Mouse (Mus musculus) cortical plate, adult 2 months (tissue): ENCODE results near the gene Cars. TPM values are rescaled to one million over a fixed set of nuclear protein-coding genes. Genes with fewer than 3 reads are reported as not detected.

ENCODE experiments used
- H3K27ac ChIP-seq: fragments of 200-500 bp; 2 replicates; pipeline ENCODE4 v1.5.1; 2012; ENCODE audit warnings: low read length, control low read depth, inconsistent platforms; ENCODE audit not compliant: insufficient read depth
- H3K4me1 ChIP-seq: fragments of 200-500 bp; 2 replicates; pipeline ENCODE4 v1.6.1; 2011; ENCODE audit warnings: low read length; ENCODE audit not compliant: control insufficient read depth, insufficient read depth
- H3K4me3 ChIP-seq: fragments of 200-500 bp; 2 replicates; pipeline ENCODE4 v1.5.1; 2011; ENCODE audit warnings: mild to moderate bottlenecking, low read length, control low read depth; ENCODE audit not compliant: insufficient read depth
- CTCF ChIP-seq: fragments of 200-500 bp; IDR thresholded peaks from 2 replicates; pipeline ENCODE4 v1.5.1; 2011; ENCODE audit warnings: mild to moderate bottlenecking, control low read depth, low read length; ENCODE audit not compliant: insufficient read depth; ENCODE audit errors: extremely low read depth
- POLR2A ChIP-seq: fragments of 200-500 bp; IDR thresholded peaks from 2 replicates; pipeline ENCODE4 v1.6.1; 2011; ENCODE audit warnings: mild to moderate bottlenecking, low read length, control low read depth; ENCODE audit not compliant: insufficient read depth; ENCODE audit errors: extremely low read depth
- polyA plus RNA-seq: library from polyadenylated mRNA; depleted of rRNA; stranded (reverse); fragments of >200 nt; gene quantifications from 2 replicates; pipeline ENCODE4 v1.2.3, GENCODE M21; 2012; rRNA removed

The Cars gene
- polyA plus RNA-seq, 1 experiment: 49.8 TPM

GRCm38 (mm10) chr7:143519333-143519732, 80.6 kb downstream of the Cars start:
- Histone ChIP-seq H3K4me3 (no peak overlapping the region), H3K27ac (no peak overlapping the region), H3K4me1 (no peaks in the 10 kb centered on the region)
- TF ChIP-seq POLR2A: no peak
- TF ChIP-seq CTCF: no peak

DNA sequence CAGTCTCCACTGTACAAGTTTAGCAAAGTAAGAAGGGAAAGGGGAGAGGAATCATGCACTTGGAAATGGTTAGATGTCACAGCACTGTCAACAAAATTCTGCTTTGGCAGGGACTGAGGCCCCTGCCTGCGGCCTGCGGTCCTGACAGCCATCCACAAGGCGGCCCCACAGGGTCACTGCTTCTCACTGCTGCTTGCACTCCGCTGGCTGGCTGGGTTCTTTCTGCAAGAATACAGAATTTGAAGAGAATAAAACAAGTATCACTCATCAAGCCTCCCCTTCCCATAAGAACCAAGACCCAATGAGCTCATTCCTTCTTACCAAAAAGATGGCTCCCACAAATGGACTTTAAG, 85.5 kb downstream of the Cars start:
- TF ChIP-seq CTCF: no peak
- TF ChIP-seq POLR2A: no peak

DNA sequence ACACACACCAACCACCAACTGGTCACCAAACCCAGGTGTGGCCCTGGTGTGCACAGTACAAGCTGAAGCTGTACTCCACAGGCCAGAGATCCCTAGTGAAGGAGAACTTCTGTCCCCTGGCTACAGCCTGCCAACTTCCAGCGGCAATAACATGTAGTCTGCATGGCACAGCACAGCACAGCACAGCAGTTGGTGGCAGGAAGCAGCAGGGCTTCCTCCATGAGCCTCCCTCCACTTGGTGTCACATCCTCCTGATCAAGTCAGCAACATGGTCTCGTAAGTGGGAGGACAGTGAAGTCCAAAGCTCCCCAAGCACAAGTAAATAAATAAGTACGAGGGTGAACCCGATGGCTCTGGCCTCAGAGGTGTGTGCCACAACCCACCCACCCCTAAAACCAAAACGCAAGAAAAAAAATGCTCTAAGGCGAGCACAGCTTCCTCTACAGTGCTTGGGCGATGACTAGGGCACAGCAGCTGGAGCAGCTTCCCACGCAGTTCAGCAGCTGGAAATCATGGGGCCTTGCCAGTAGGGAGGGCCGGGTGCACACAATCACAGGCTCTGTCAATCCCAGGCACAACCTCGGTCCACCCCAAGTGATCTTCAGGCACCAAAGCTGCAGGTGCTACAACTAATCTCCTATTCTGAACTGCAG, 86.0 kb downstream of the Cars start:
- H3K4me3 ChIP-seq: no peak overlapping the region
- no peak overlapping the region for H3K27ac ChIP-seq
- TF ChIP-seq CTCF (no peak), POLR2A (no peak)
- H3K4me1 ChIP-seq: no peaks in the 10 kb centered on the region

More for the DNA sequence above, 85.5 kb downstream of the Cars start:
- Histone ChIP-seq H3K4me3 (no peak overlapping the region), H3K4me1 (no peaks in the 10 kb centered on the region), H3K27ac (no peak overlapping the region; the same call in 1 of the 2 replicates)

GRCm38 (mm10) chr7:143511335-143511712, 88.6 kb downstream of the Cars start:
- TF ChIP-seq CTCF (no peak), POLR2A (no peak)
- Histone ChIP-seq H3K4me1 (no peaks in the 10 kb centered on the region), H3K27ac (no peak overlapping the region), H3K4me3 (no peak overlapping the region)

DNA sequence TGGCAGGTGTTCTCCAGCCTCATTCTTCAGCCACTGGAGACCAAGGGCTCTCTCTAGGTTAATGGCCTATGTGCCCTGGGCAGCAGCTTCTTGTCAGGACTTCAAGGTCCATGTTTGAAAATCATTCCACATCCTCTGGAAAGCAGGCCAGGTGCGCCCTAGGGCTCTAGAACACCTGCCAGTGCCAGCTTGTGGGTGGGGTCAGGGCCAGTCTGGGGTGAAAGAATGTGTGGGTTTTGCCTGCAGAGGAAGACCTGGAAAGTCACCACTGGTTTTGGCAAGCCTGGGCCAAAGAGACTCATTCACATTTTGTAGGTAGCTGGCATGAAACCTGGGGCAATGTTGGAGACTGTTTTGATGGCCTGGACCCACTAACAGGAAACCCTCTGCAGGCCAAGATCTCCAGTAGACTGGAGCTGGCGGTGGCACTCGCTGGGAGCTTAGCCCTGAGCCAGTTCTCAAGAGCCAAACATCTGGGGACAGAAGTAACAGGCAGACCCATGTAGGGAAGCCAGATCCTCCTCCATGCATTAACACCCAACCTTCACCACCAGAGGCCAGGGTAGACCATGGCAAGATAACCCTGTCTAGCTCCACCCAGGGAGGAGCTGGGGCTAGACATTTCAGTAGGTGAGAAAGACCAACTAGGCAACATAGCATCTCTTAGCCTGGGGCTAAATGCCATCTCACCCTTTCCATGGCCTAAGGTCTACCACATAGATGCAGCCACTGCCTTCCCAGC, 89.1 kb downstream of the Cars start:
- H3K4me1 ChIP-seq: no peaks in the 10 kb centered on the region
- no peak overlapping the region for H3K4me3 ChIP-seq
- H3K27ac ChIP-seq: no peak overlapping the region
- no peak for TF ChIP-seq CTCF
- no peak for TF ChIP-seq POLR2A

DNA sequence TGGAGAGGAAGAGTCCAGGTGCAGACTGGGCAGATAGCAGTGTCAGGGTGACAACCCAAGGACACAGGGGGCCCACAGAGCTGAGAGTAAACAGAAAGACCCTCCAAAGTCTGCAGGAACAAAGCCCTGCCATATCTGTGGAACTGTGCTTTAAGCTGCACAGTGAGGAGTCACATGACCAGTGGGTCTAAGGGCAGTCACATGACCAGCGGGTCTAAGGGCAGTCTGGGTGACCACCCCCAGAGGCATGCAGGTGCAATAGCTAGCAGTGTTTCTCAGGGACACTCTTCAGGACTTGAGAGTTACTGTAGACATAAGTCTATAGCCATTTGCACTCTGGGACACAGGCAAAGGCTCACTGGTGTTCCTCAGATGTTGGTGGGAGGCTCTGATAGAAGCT, 90.3 kb downstream of the Cars start:
- TF ChIP-seq POLR2A (no peak), CTCF (no peak)
- H3K27ac ChIP-seq: no peak overlapping the region
- H3K4me3 ChIP-seq: no peak overlapping the region
- no peaks in the 10 kb centered on the region for H3K4me1 ChIP-seq

Other genes with a start within 250 kb of the Cars start
- gene Cdkn1c, start 139.0 kb downstream of the Cars start, polyA plus RNA-seq: 12.0 and 12.6 TPM in 2 replicates
- gene Slc22a18, start 126.4 kb downstream of the Cars start, polyA plus RNA-seq: 0.72 and 1.1 TPM in 2 replicates
- 0.15 TPM in 1 of 2 replicates, not detected in the other for gene Phlda2, start 96.9 kb downstream of the Cars start, polyA plus RNA-seq
- gene Nap1l4, start 51.0 kb downstream of the Cars start, polyA plus RNA-seq: 130 TPM in 2 replicates
- gene Tnfrsf26, start 28.6 kb upstream of the Cars start, polyA plus RNA-seq: 0.08 and 0.10 TPM in 2 replicates
- gene Tnfrsf22, start 49.6 kb upstream of the Cars start, polyA plus RNA-seq: 2.0 and 2.9 TPM in 2 replicates
- 2.5 and 3.0 TPM in 2 replicates for gene Tnfrsf23, start 85.8 kb upstream of the Cars start, polyA plus RNA-seq
- gene Osbpl5, start 156.9 kb upstream of the Cars start, polyA plus RNA-seq: 37.4 and 39.1 TPM in 2 replicates
- not detected in 2 replicates for gene Mrgprg, start 166.9 kb upstream of the Cars start, polyA plus RNA-seq
- gene Mrgpre, start 184.4 kb upstream of the Cars start, polyA plus RNA-seq: 5.3 and 5.7 TPM in 2 replicates
- gene Nadsyn1, start 222.8 kb upstream of the Cars start, polyA plus RNA-seq: 8.8 and 10.6 TPM in 2 replicates
- gene Dhcr7, start 223.1 kb upstream of the Cars start, polyA plus RNA-seq: 62.6 and 64.5 TPM in 2 replicates